Mouse (Mus musculus) lung, postnatal 4 days (tissue): ENCODE results near the gene Oscar.

Experiments
- DNase-seq, 2 experiments: peaks; one replicate each; pipeline ENCODE4 v3.0.0; 2021

Oscar gene

DNA sequence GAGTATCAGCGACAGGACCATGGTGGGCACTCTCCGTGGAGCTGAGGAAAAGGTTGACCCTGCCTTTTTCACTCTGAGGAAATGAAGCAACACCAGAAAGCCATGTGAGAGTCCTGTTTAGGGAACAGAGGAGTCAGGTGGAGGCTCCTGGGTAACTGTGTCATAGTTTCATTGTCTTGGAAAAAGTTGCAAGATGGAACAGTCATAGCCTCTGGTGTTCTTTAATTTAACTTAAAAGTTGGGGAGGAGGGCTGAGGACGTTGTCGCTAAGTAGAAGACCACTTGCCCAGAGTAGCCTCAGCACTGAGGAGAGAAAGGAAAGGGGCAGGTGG lies at the start of gene Oscar:
TSS of gene Oscar (minus strand) at position 101 of the 332 bp plus-strand sequence.
- no peak for DNase-seq

GRCm38 (mm10) chr7:3665215-3666114 lies 49.5 kb upstream of the Oscar start, which contains the start of gene Leng1:
Leng1 (minus strand) TSS chr7:3665840.
- peak; percentile 97 for DNase-seq

DNA sequence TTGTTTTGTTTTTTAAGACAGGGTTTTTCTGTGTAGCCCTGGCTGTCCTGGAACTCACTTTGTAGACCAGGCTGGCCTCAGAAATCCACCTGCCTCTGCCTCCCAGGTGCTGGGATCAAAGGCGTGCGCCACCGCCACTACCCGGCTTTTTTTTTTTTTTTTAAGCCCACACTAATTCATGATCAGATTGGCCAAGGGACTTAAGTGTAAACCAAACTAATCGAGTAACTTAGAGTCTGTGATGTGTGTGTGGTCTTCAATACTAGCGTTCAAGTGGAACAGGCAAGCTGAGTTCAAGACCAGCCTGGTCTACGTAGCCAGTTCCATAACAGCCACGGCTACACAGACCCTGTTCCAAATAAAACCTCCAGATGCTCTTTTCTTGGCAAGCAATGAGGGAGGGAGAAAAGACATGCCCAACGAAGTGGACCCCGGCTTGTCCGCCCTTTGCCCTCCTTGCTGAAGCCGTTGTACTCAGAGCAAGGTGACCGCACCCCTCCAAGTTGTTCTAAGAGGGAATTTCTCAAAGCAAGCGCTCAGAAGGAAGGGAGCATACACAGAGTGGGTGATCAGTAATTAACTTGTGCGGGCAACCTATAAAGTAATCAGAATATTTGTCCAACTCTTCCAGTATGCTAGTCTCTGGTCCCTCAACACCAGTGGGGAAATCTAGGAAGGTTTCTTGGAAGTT lies 48.7 kb upstream of the Oscar start:
- peak in 1 of 2 experiments; percentile 33 for DNase-seq

DNA sequence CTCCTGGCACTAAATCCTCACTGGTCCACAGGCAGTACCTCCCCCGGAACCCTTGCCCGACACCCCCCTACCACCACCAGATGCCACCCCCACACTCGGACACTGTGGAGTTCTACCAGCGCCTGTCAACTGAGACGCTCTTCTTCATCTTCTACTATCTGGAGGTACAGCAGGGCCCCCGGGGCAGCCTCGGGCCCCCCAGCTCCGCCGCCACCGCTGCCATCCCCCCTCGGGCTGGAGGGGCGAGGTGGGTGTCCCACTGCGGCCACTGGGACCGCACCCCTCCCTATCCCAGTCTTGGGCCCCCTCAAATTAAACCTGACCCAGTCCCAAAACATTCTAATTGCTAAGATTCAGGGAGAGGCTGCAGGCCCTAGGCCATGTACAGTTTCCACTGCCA lies 42.6 kb upstream of the Oscar start:
- DNase-seq, result no peak

GRCm38 (mm10) chr7:3656966-3657365 lies 41.0 kb upstream of the Oscar start:
- no peak for DNase-seq

GRCm38 (mm10) chr7:3646641-3647040 lies 30.7 kb upstream of the Oscar start:
- DNase-seq, result no peak

DNA sequence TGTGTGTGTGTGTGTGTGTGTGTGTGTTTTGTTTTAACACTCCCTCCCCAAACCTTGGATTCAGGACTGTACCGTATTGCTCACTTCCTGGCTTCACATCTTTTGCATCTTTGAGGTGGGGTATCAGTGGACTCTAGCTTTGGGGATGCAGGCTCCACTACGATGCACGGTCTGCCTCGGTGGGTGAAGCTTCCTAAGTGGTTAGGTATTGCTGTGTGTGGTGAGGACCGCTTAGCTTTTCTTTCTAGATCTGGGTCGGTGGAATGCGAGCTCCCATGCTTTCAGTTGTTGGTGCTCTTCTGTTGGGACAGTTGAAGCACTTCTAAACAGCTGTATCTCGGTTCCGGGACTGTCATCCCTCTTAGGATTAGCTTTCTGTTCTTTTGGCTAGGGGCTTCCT lies 30.2 kb upstream of the Oscar start:
- DNase-seq, result no peak

- no peak for DNase-seq
Observed at GRCm38 (mm10) chr7:3645488-3646025, 29.6 kb upstream of the Oscar start.

DNA sequence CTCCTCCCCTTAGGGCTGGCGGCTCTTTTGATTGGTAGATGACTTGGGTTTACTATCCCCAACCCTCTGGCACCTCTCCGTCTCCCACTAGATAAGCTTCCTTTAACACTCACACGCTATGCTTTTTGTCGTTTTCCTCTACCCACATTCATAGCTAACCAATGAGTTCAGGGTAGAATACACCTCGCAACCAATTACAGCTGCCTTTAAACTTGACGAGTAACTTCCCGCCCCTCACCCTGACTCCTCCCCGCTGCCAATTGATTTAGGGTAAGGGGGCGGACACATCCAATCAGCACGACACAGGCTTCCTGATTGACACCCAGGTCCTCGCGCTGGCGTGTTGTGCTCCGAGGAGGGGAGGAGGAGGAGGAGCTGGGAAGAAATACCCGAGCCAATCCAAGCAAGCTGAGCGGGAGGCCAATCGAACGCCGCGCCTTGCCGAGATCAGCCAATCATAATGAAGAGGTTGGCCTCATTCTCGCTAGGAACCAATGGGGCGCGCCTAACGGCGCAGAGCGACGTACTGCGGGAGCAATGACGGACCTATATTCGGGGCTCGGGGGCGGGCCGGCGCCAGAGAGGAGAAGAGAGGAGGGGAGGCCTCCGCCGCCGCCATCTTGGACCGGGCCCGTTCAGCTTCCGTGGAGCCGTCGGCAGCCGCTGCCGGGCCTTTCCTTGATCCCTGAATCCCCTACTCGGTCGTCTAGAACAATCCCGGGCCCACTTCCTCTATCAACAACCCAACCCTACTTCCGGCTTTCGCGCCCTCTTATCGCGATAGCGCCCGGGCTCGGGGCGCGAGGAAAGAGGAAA lies 28.9 kb upstream of the Oscar start, which contains the start of gene Cnot3:
TSS of gene Cnot3 (plus strand) at position 597 of the 816 bp plus-strand sequence.
- DNase-seq, result peak; percentile 98 to 100

- peak in 1 of 2 experiments; percentile 15 for DNase-seq
Observed at GRCm38 (mm10) chr7:3644348-3644671, 28.4 kb upstream of the Oscar start.

DNA sequence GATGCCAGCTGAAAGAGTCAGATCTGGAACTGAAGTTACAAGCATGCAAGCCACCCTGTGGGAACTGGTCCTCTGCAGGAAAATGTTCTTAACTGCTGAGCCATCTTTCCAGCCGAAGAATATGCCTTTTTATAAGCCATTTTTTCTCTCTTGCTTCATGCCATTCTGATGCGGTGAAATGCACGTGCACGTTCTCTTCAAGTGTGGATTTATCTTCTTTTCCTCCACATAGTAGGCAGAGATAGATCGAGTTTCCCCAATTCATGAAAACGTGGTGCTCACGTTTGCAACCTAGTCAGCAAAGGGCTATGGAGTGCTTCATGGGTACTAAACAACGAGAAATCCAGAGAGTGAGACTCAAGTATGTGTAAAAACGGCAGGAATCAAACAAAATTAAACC lies 27.9 kb upstream of the Oscar start:
- no peak for DNase-seq

GRCm38 (mm10) chr7:3643412-3643811 lies 27.5 kb upstream of the Oscar start:
- DNase-seq, result no peak

- no peak for DNase-seq
Observed at GRCm38 (mm10) chr7:3630478-3630815, 14.5 kb upstream of the Oscar start.

DNA sequence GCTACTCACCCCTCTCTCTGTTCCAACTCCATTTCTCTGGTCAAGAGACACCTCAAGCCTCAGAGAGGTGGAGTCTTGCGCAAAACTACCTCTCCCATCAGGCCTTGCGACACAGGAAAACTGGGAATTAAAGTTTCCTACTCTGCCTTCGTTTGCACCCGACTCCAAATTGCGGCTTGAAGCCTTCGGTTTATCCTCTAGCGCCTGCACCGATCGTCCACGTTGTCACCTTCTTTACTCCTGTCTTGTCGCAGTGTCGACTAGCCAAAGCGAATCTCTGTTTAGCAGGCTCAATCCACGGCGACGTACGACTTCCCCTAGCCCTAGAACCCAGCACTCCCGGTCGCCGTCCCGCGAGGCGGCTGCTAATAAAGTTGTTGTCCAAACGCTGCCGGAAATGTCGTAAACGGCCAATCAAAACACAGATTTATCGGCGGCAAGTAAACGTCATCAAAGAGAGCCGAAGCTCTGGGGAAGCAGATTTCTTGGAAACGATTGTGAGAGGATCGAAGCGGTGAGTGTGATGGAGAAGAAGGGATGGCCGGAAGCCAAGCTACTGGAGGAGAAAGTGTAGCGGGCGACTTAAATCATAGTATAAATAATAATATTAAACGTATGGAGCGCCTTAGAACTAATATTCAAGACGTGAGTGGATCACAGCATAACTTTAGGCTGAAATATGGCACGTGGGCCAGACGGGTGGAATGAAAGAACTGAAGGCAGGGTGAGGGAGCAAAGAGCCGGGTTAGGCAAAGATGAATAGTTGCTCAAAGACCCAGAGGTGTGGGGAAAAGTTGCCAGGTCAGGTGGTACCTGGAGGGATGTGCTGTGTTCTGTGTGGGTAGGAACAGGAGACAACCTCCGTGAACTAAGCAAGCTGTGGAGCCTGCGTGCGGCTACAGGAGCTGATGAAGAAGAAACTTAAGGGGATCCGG lies 13.9 kb upstream of the Oscar start, which contains the start of the genes Tfpt and Prpf31:
TSS of gene Tfpt (minus strand) at position 387 of the 935 bp plus-strand sequence.
TSS of gene Prpf31 (plus strand) at position 443 of the 935 bp plus-strand sequence.
- DNase-seq, result peak; percentile 93 to 94

- no peak for DNase-seq
Observed at GRCm38 (mm10) chr7:3629030-3629429, 13.1 kb upstream of the Oscar start.

DNA sequence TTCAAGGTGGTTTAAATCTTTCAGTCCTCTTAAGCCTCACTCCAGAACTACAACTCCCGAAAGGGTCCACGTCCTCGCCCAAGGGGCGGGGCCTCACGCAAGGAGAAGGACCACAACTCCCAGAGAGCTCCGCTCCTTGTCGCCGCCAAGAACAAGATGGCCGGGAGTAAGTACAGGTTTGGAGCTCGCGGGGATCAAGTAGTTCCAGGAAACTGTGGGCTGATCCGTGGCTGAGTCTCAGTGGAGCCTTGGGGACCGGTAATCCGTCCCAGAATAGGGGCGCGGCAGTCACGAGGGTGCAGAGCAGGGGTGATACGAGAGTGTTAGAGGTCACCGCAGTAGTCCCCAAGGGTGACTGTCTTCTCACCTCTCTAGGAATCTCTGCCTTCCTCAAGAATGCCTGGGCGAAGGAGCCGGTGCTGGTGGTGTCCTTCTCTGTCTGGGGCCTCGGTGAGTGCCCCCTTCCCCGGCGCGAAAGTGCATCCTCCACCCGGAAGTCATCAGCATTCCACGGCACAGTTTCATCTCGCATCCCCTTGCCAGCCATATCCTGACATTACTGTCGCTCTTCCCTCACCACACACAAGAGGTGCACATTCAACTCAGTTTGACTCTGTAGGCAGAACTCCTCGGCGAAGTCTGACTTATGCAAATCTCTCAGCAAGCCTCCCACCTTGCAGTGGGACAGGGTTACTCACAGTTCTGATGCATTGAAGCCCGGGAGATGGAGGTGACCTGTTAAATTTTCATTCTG lies 1.5 kb upstream of the Oscar start, which contains the start of gene Ndufa3:
TSS of gene Ndufa3 (plus strand) at position 132 of the 754 bp plus-strand sequence.
- DNase-seq, result peak; percentile 89 to 93

GRCm38 (mm10) chr7:3616389-3617241 lies 658 bp upstream of the Oscar start:
- DNase-seq, result no peak

- no peak for DNase-seq
Observed at GRCm38 (mm10) chr7:3614021-3614420, 1.9 kb downstream of the Oscar start.

- DNase-seq, result no peak
Observed at GRCm38 (mm10) chr7:3611006-3611405, 5.0 kb downstream of the Oscar start.

GRCm38 (mm10) chr7:3610437-3610836 lies 5.5 kb downstream of the Oscar start:
- no peak for DNase-seq
